Comparison of ENCODE assay signal across 17 mouse cellular contexts in the genomic region with DNA sequence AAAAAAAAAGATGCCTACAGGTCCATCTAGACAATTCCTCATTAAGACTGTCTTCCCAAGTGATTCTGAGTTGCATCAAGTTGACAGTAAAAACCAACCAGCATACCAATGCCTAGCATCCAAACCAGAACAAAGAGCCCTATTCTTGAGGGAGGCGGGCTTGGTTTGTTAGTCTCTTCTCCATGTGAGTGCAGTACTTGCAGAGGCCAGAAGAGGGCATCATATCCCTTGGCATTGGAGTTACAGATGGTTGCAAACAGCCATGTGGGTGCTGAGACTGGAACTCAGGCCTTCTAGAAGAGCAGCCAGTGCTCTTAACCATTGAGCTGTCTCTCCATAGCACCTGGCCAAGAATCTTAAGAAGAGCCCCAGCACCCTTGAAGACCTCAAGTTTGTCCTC. TPM values are rescaled to one million over a fixed set of nuclear protein-coding genes. Genes with fewer than 3 reads are reported as not detected.
A peak's percentile ranks its signal among the peaks of the same experiment; 100 is the strongest.
DNase-seq lines count a peak whose midpoint lies in the region; ATAC-seq and TF ChIP-seq lines count a peak whose summit lies in the region.
"Had no signal": no experiment of that assay in that cellular context is flagged by ENCODE, and none has a peak within 500 bp of the region (broad histone marks: within the 10 kb centered on the region; RNA-seq: fewer than 3 reads in every experiment).

No protein-coding gene starts in this region.

- H3K4me2 ChIP-seq in midbrain, postnatal 0 days (ENCODE audit: low read depth, low read length, poor library complexity, severe bottlenecking): no peak overlapping the region
- H3K4me2 ChIP-seq in midbrain, embryonic 15.5 days: no peak overlapping the region
- H3K4me2 ChIP-seq: heart, embryonic 12.5 days; hindbrain, embryonic 15.5 days; lung, embryonic 15.5 days; neural tube, embryonic 12.5 days had no signal

- no peak overlapping the region for H3K9ac ChIP-seq in midbrain, postnatal 0 days (replicated peaks; ENCODE audit: low read length, poor library complexity, severe bottlenecking)
- no peak overlapping the region for H3K9ac ChIP-seq in midbrain, embryonic 15.5 days
- H3K9ac ChIP-seq in ES-E14 (ENCODE audit: insufficient read depth, low read depth, low read length, poor library complexity, severe bottlenecking): no peak overlapping the region
- H3K9ac ChIP-seq: heart, embryonic 12.5 days; hindbrain, embryonic 15.5 days; lung, embryonic 15.5 days; neural tube, embryonic 12.5 days had no signal

- TF ChIP-seq CTCF in midbrain, postnatal 0 days (IDR thresholded peaks at IDR 0.05): peak; percentile 23

- H3K27ac ChIP-seq in heart, embryonic 10.5 days: no peak overlapping the region
- no peak overlapping the region for H3K27ac ChIP-seq in midbrain, postnatal 0 days (ENCODE audit: low read depth, low read length)
- no peak overlapping the region for H3K27ac ChIP-seq in midbrain, embryonic 15.5 days
- no peak overlapping the region for H3K27ac ChIP-seq in ES-E14 (ENCODE audit: insufficient read depth, low read depth, low read length, poor library complexity, severe bottlenecking)
- H3K27ac ChIP-seq: hindbrain, embryonic 15.5 days; lung, embryonic 15.5 days; neural tube, embryonic 12.5 days had no signal

- no peaks in the 10 kb centered on the region for H3K4me1 ChIP-seq in heart, embryonic 10.5 days
- H3K4me1 ChIP-seq in midbrain, postnatal 0 days (ENCODE audit: insufficient read depth, low read length): no peaks in the 10 kb centered on the region
- no peaks in the 10 kb centered on the region for H3K4me1 ChIP-seq in midbrain, embryonic 15.5 days
- H3K4me1 ChIP-seq in ES-E14 (ENCODE audit: control insufficient read depth in 2 of 2, insufficient read depth in 2 of 2, low read length in 2 of 2, poor library complexity in 1 of 2): peaks cover 2 to 5% of the 10 kb centered on the region in 2 experiments; a peak in 2 of 4 replicates
- H3K4me1 ChIP-seq: heart, embryonic 12.5 days; hindbrain, embryonic 15.5 days; lung, embryonic 15.5 days; neural tube, embryonic 12.5 days had no signal

- H3K36me3 ChIP-seq in heart, embryonic 10.5 days: no peaks in the 10 kb centered on the region
- H3K36me3 ChIP-seq in midbrain, postnatal 0 days (ENCODE audit: insufficient read depth, low read length): no peaks in the 10 kb centered on the region
- no peaks in the 10 kb centered on the region for H3K36me3 ChIP-seq in midbrain, embryonic 15.5 days (replicated peaks)
- no peaks in the 10 kb centered on the region for H3K36me3 ChIP-seq in ES-E14 (ENCODE audit: control insufficient read depth, insufficient read depth, low read length, poor library complexity, severe bottlenecking)
- H3K36me3 ChIP-seq in splenic B cell, adult 2 months (ENCODE audit: control insufficient read depth, insufficient read depth, low read length, poor library complexity, severe bottlenecking): no peaks in the 10 kb centered on the region
- H3K36me3 ChIP-seq: heart, embryonic 12.5 days; hindbrain, embryonic 15.5 days; lung, embryonic 15.5 days; neural tube, embryonic 12.5 days had no signal

- in situ Hi-C loops in ES-E14 (cut with MboI; ENCODE audit: low sequenced_read_pairs in 2 of 2, unreplicated experiment in 2 of 2): no loop called here

- peak; percentile 57 for DNase-seq in heart, embryonic 10.5 days (ENCODE audit: low spot score)
- no peak for DNase-seq in heart, adult 8-10 months (ENCODE audit: low spot score)
- no peak for DNase-seq in midbrain, postnatal 0 days (ENCODE audit: low spot score)
- DNase-seq in ES-E14 (ENCODE audit: low read depth, low spot score): peak; percentile 29
- peak; percentile 17 for DNase-seq in splenic B cell, adult 2 months (ENCODE audit: low read depth, low spot score)
- DNase-seq in spleen, postnatal 4 days (ENCODE audit: low spot score in 2 of 2): no peak
- DNase-seq: adrenal gland, postnatal 25 days; cerebellum, adult 9-10 months; gastrocnemius, postnatal 25 days; kidney, adult 8-10 months; layer of hippocampus, postnatal 36 days had no signal

- H3K4me3 ChIP-seq in heart, embryonic 10.5 days: no peak overlapping the region
- H3K4me3 ChIP-seq in midbrain, postnatal 0 days (ENCODE audit: low read depth, low read length): no peak overlapping the region
- H3K4me3 ChIP-seq in midbrain, embryonic 15.5 days: no peak overlapping the region
- no peak overlapping the region for H3K4me3 ChIP-seq in ES-E14 (ENCODE audit: insufficient read depth in 1 of 2, low read depth in 1 of 2, low read length in 2 of 2, poor library complexity in 1 of 2, severe bottlenecking in 1 of 2)
- H3K4me3 ChIP-seq: heart, embryonic 12.5 days; hindbrain, embryonic 15.5 days; lung, embryonic 15.5 days; neural tube, embryonic 12.5 days had no signal

- WGBS in heart, embryonic 10.5 days: 97% methylated on average over 1 of the region's 1 CpGs
- WGBS in midbrain, postnatal 0 days: 91% methylated on average over 1 of the region's 1 CpGs
- WGBS in midbrain, embryonic 15.5 days: 100% methylated on average over 1 of the region's 1 CpGs

- no peaks in the 10 kb centered on the region for H3K27me3 ChIP-seq in heart, embryonic 10.5 days (ENCODE audit: insufficient read depth, poor library complexity, severe bottlenecking)
- H3K27me3 ChIP-seq in midbrain, postnatal 0 days (ENCODE audit: insufficient read depth, low read length): no peaks in the 10 kb centered on the region
- H3K27me3 ChIP-seq in midbrain, embryonic 15.5 days (replicated peaks): no peaks in the 10 kb centered on the region
- H3K27me3 ChIP-seq in splenic B cell, adult 2 months (ENCODE audit: control insufficient read depth, insufficient read depth, low read length, poor library complexity, severe bottlenecking): no peaks in the 10 kb centered on the region
- H3K27me3 ChIP-seq: heart, embryonic 12.5 days; hindbrain, embryonic 15.5 days; lung, embryonic 15.5 days; neural tube, embryonic 12.5 days had no signal

- peaks cover 3% of the 10 kb centered on the region for H3K9me3 ChIP-seq in heart, embryonic 10.5 days
- no peaks in the 10 kb centered on the region for H3K9me3 ChIP-seq in midbrain, postnatal 0 days (ENCODE audit: low read length)
- H3K9me3 ChIP-seq in midbrain, embryonic 15.5 days: no peaks in the 10 kb centered on the region
- H3K9me3 ChIP-seq in ES-E14 (ENCODE audit: control insufficient read depth, insufficient read depth, low read depth, low read length): no peaks in the 10 kb centered on the region
- H3K9me3 ChIP-seq: hindbrain, embryonic 15.5 days; lung, embryonic 15.5 days had no signal

- ATAC-seq in midbrain, postnatal 0 days (ENCODE audit: low FRiP score): no peak
- no peak for ATAC-seq in midbrain, embryonic 15.5 days (replicated peaks)

TF ChIP-seq in ES-E14, 5 proteins besides CTCF, POLR2A, EP300 and RAD21:
- TF ChIP-seq ZC3H11A (IDR thresholded peaks at IDR 0.05; ENCODE audit: borderline replicate concordance, low read depth, low read length) (no peak), HCFC1 (IDR thresholded peaks at IDR 0.05; ENCODE audit: borderline replicate concordance, insufficient read depth, low read length) (no peak), MAFK (IDR thresholded peaks at IDR 0.05; ENCODE audit: insufficient read depth, low read depth, low read length) (no peak), CHD2 (IDR thresholded peaks at IDR 0.05; ENCODE audit: low read depth, low read length) (no peak), ZNF384 (IDR thresholded peaks at IDR 0.05; ENCODE audit: low read depth, low read length) (no peak)

RNA-seq across cellular contexts. Expression of a gene that starts 36.9 kb away (rescaled TPM):
- polyA plus RNA-seq in heart, embryonic 10.5 days (2016; fragmentation: Nextera tagmentation; extraction: Ambion mirVana): 0.04 and 0.09 TPM in 2 replicates
- under 1 TPM in 3 of 4 experiments, not detected in 1; 0.03 to 0.06 (median 0.05) TPM for total RNA-seq in heart, adult 8-10 months (2022)
- 0.85 and 1.8 TPM in 2 replicates for total RNA-seq in midbrain, postnatal 0 days (2014; rRNA removed)
- polyA plus RNA-seq in midbrain, postnatal 0 days (2015; fragmentation: Nextera tagmentation; extraction: Ambion mirVana): 0.19 and 0.20 TPM in 2 replicates
- 0.12 and 0.13 TPM in 2 replicates for polyA plus RNA-seq in midbrain, embryonic 15.5 days (2015; fragmentation: Nextera tagmentation; extraction: Ambion mirVana)
- total RNA-seq in ES-E14 (2012; rRNA removed): 1.7 and 2.3 TPM in 2 replicates
- total RNA-seq: liver, adult 2 months had no signal
- polyA plus RNA-seq: liver, adult 2 months had no signal

Comparison
In these comparisons a context has a peak if more than half of its experiments do, and no peak if none do; other contexts are left out.
1. DNase-seq: peak in heart, embryonic 10.5 days (single experiment), ES-E14 (single experiment) and splenic B cell, adult 2 months (single experiment); none in heart, adult 8-10 months (single experiment), midbrain, postnatal 0 days (single experiment) and spleen, postnatal 4 days (0 of 2).